Mouse (Mus musculus) G1E (cell line): ENCODE data around the gene Pqbp1.

Source experiments
- CTCF ChIP-seq: IDR thresholded peaks from 2 replicates; pipeline ENCODE4 v1.5.1; 2012; ENCODE audit warnings: low read depth, low read length, inconsistent platforms, mixed read lengths
- GATA1 ChIP-seq: IDR thresholded peaks from 2 replicates; pipeline ENCODE4 v1.6.1; 2012; ENCODE audit warnings: borderline replicate concordance, low read length, inconsistent platforms, mixed read lengths
- GATA2 ChIP-seq: IDR thresholded peaks from 2 replicates; pipeline ENCODE4 v1.6.1; 2012; ENCODE audit warnings: low read depth, low read length, inconsistent platforms, borderline replicate concordance
- TAL1 ChIP-seq: conservative IDR thresholded peaks from 2 replicates; pipeline ENCODE4 v1.6.1; 2012; ENCODE audit warnings: low read depth, low read length, inconsistent platforms, mixed read lengths

GRCm38 (mm10) chrX:7883841-7884567 lies 15.1 kb downstream of the Pqbp1 start, which contains the start of gene Slc35a2:
- TF ChIP-seq CTCF = no peak
- TF ChIP-seq GATA1 = no peak
- TF ChIP-seq TAL1 = no peak
- TF ChIP-seq GATA2 = no peak
